Mouse (Mus musculus): ENCODE results near the gene Ltbp4. TPM values are rescaled to one million over a fixed set of nuclear protein-coding genes. Genes with fewer than 3 reads are reported as not detected.
A peak's percentile ranks its signal among the peaks of the same experiment; 100 is the strongest.

Gene Ltbp4
- polyA plus RNA-seq, 1 experiment = 77.5 TPM

- Histone ChIP-seq H3K36me3 (ENCODE audit: control insufficient read depth, insufficient read depth, low read length) (no peaks in the 10 kb centered on the region), H3K4me1 (replicated peaks; ENCODE audit: control insufficient read depth, insufficient read depth, low read length) (peaks cover 27% of the 10 kb centered on the region), H3K27me3 (ENCODE audit: control insufficient read depth, insufficient read depth, low read length) (no peaks in the 10 kb centered on the region), H3K27ac (ENCODE audit: control insufficient read depth, insufficient read depth, low read length) (no peak overlapping the region), H3K4me3 (ENCODE audit: control insufficient read depth, insufficient read depth, low read length) (no peak overlapping the region)
- DNase-seq = no peak
- TF ChIP-seq POLR2A (IDR thresholded peaks at IDR 0.05; ENCODE audit: control insufficient read depth, extremely low read depth, insufficient read depth, low read length, poor library complexity) (no peak), CTCF (IDR thresholded peaks at IDR 0.05; ENCODE audit: borderline replicate concordance, control insufficient read depth, extremely low read depth, insufficient read depth, low read length, poor library complexity) (no peak)
- WGBS = 4% methylated on average over 3 of the region's 3 CpGs
These were observed 20.1 kb upstream of the Ltbp4 start for GRCm38 (mm10) chr7:27357595-27357978.

- Histone ChIP-seq H3K27ac (ENCODE audit: control insufficient read depth, insufficient read depth, low read length) (no peak within 1 kb of the TSS), H3K36me3 (ENCODE audit: control insufficient read depth, insufficient read depth, low read length) (no peaks in the 10 kb centered on the region), H3K4me1 (replicated peaks; ENCODE audit: control insufficient read depth, insufficient read depth, low read length) (peaks cover 27% of the 10 kb centered on the region), H3K27me3 (ENCODE audit: control insufficient read depth, insufficient read depth, low read length) (no peaks in the 10 kb centered on the region), H3K4me3 (ENCODE audit: control insufficient read depth, insufficient read depth, low read length) (peak within 1 kb of the TSS; percentile 93)
- no peak for DNase-seq
- TF ChIP-seq POLR2A (IDR thresholded peaks at IDR 0.05; ENCODE audit: control insufficient read depth, extremely low read depth, insufficient read depth, low read length, poor library complexity) (no peak), CTCF (IDR thresholded peaks at IDR 0.05; ENCODE audit: borderline replicate concordance, control insufficient read depth, extremely low read depth, insufficient read depth, low read length, poor library complexity) (no peak)
- 10% methylated on average over 27 of the region's 27 CpGs for WGBS
These were observed 19.5 kb upstream of the Ltbp4 start, which contains the start of gene Gm20479 for GRCm38 (mm10) chr7:27356861-27357594. TSS of gene Gm20479 (minus strand) at chr7:27357419.

- H3K4me3 ChIP-seq (ENCODE audit: control insufficient read depth, insufficient read depth, low read length) = peak overlapping the region; percentile 93
- no peaks in the 10 kb centered on the region for H3K36me3 ChIP-seq (ENCODE audit: control insufficient read depth, insufficient read depth, low read length)
- DNase-seq = peak; percentile 32
- no peak overlapping the region for H3K27ac ChIP-seq (ENCODE audit: control insufficient read depth, insufficient read depth, low read length)
- TF ChIP-seq CTCF (IDR thresholded peaks at IDR 0.05; ENCODE audit: borderline replicate concordance, control insufficient read depth, extremely low read depth, insufficient read depth, low read length, poor library complexity) = no peak
- 0 out of 2 replicates have a peak, but pooled peaks have one; percentile 6 for TF ChIP-seq POLR2A (IDR thresholded peaks at IDR 0.05; ENCODE audit: control insufficient read depth, extremely low read depth, insufficient read depth, low read length, poor library complexity)
- 4% methylated on average over 16 of the region's 16 CpGs for WGBS
- peaks cover 24% of the 10 kb centered on the region for H3K4me1 ChIP-seq (replicated peaks; ENCODE audit: control insufficient read depth, insufficient read depth, low read length)
- no peaks in the 10 kb centered on the region for H3K27me3 ChIP-seq (ENCODE audit: control insufficient read depth, insufficient read depth, low read length)
These were observed 18.8 kb upstream of the Ltbp4 start for GRCm38 (mm10) chr7:27356248-27356647.

- DNase-seq = peak; percentile 90
- peak; percentile 36 for TF ChIP-seq POLR2A (IDR thresholded peaks at IDR 0.05; ENCODE audit: control insufficient read depth, extremely low read depth, insufficient read depth, low read length, poor library complexity)
- no peak for TF ChIP-seq CTCF (IDR thresholded peaks at IDR 0.05; ENCODE audit: borderline replicate concordance, control insufficient read depth, extremely low read depth, insufficient read depth, low read length, poor library complexity)
- H3K27ac ChIP-seq (ENCODE audit: control insufficient read depth, insufficient read depth, low read length) = no peak within 1 kb of the TSS
- no peaks in the 10 kb centered on the region for H3K27me3 ChIP-seq (ENCODE audit: control insufficient read depth, insufficient read depth, low read length)
- H3K4me3 ChIP-seq (ENCODE audit: control insufficient read depth, insufficient read depth, low read length) = peak within 1 kb of the TSS; percentile 93
- under 1% methylated on average over 34 of the region's 34 CpGs for WGBS
- peaks cover 24% of the 10 kb centered on the region for H3K4me1 ChIP-seq (replicated peaks; ENCODE audit: control insufficient read depth, insufficient read depth, low read length)
- H3K36me3 ChIP-seq (ENCODE audit: control insufficient read depth, insufficient read depth, low read length) = no peaks in the 10 kb centered on the region
These were observed 18.3 kb upstream of the Ltbp4 start, which contains the start of gene Shkbp1 for GRCm38 (mm10) chr7:27355745-27356240. TSS of gene Shkbp1 (minus strand) at chr7:27356019.

- DNase-seq = peak; percentile 18
- no peak overlapping the region for H3K27ac ChIP-seq (ENCODE audit: control insufficient read depth, insufficient read depth, low read length)
- H3K4me3 ChIP-seq (ENCODE audit: control insufficient read depth, insufficient read depth, low read length) = peak overlapping the region; percentile 93
- peaks cover 5% of the 10 kb centered on the region; the same call in 1 of the 2 replicates for H3K36me3 ChIP-seq (ENCODE audit: control insufficient read depth, insufficient read depth, low read length)
- peaks cover 24% of the 10 kb centered on the region for H3K4me1 ChIP-seq (replicated peaks; ENCODE audit: control insufficient read depth, insufficient read depth, low read length)
- H3K27me3 ChIP-seq (ENCODE audit: control insufficient read depth, insufficient read depth, low read length) = no peaks in the 10 kb centered on the region
- WGBS = 23% methylated on average over 14 of the region's 14 CpGs
- TF ChIP-seq POLR2A (IDR thresholded peaks at IDR 0.05; ENCODE audit: control insufficient read depth, extremely low read depth, insufficient read depth, low read length, poor library complexity) = no peak
- no peak for TF ChIP-seq CTCF (IDR thresholded peaks at IDR 0.05; ENCODE audit: borderline replicate concordance, control insufficient read depth, extremely low read depth, insufficient read depth, low read length, poor library complexity)
These were observed 17.8 kb upstream of the Ltbp4 start for GRCm38 (mm10) chr7:27355261-27355660.

- Histone ChIP-seq H3K36me3 (ENCODE audit: control insufficient read depth, insufficient read depth, low read length) (peaks cover 5% of the 10 kb centered on the region; the same call in 1 of the 2 replicates), H3K4me1 (replicated peaks; ENCODE audit: control insufficient read depth, insufficient read depth, low read length) (peaks cover 24% of the 10 kb centered on the region), H3K27ac (ENCODE audit: control insufficient read depth, insufficient read depth, low read length) (no peak overlapping the region), H3K4me3 (ENCODE audit: control insufficient read depth, insufficient read depth, low read length) (no peak overlapping the region), H3K27me3 (ENCODE audit: control insufficient read depth, insufficient read depth, low read length) (no peaks in the 10 kb centered on the region)
- DNase-seq = no peak
- TF ChIP-seq POLR2A (IDR thresholded peaks at IDR 0.05; ENCODE audit: control insufficient read depth, extremely low read depth, insufficient read depth, low read length, poor library complexity) = no peak
- no peak for TF ChIP-seq CTCF (IDR thresholded peaks at IDR 0.05; ENCODE audit: borderline replicate concordance, control insufficient read depth, extremely low read depth, insufficient read depth, low read length, poor library complexity)
- 79% methylated on average over 4 of the region's 4 CpGs for WGBS
These were observed 17.3 kb upstream of the Ltbp4 start for GRCm38 (mm10) chr7:27354783-27355182.

Data from thymus, adult 2 months (tissue).